Mouse (Mus musculus): ENCODE measurements around the gene Rassf1. TPM values are rescaled to one million over a fixed set of nuclear protein-coding genes. Genes with fewer than 3 reads are reported as not detected.

Gene Rassf1
- polyA plus RNA-seq, 1 experiment from 2014 or later, result 89.7 TPM

GRCm38 (mm10) chr9:107600745-107601144 is 49.4 kb downstream of the Rassf1 start:
- no peak for ATAC-seq (ENCODE audit: insufficient number of reproducible peaks, low FRiP score, low TSS enrichment, low read depth)
- no peak overlapping the region for H3K4me2 ChIP-seq
- H3K9me3 ChIP-seq, result no peaks in the 10 kb centered on the region
- no peak overlapping the region for H3K27ac ChIP-seq
- 80% methylated on average over 12 of the region's 12 CpGs for WGBS
- H3K36me3 ChIP-seq, result no peaks in the 10 kb centered on the region; the same call in none of the 2 replicates
- H3K4me1 ChIP-seq, result peaks cover 34% of the 10 kb centered on the region
- no peaks in the 10 kb centered on the region for H3K27me3 ChIP-seq
- no peak overlapping the region for H3K4me3 ChIP-seq
- H3K9ac ChIP-seq, result no peak overlapping the region

GRCm38 (mm10) chr9:107601275-107601674 is 49.9 kb downstream of the Rassf1 start:
- no peaks in the 10 kb centered on the region for H3K27me3 ChIP-seq
- no peak overlapping the region for H3K9ac ChIP-seq
- 82% methylated on average over 11 of the region's 11 CpGs for WGBS
- H3K4me2 ChIP-seq, result no peak overlapping the region
- H3K9me3 ChIP-seq, result no peaks in the 10 kb centered on the region
- no peak overlapping the region for H3K4me3 ChIP-seq
- H3K27ac ChIP-seq, result no peak overlapping the region
- no peak for ATAC-seq (ENCODE audit: insufficient number of reproducible peaks, low FRiP score, low TSS enrichment, low read depth)
- no peaks in the 10 kb centered on the region; the same call in 1 of the 2 replicates for H3K36me3 ChIP-seq
- peaks cover 40% of the 10 kb centered on the region for H3K4me1 ChIP-seq

GRCm38 (mm10) chr9:107602068-107602648 is 50.8 kb downstream of the Rassf1 start:
- WGBS, result 8% methylated on average over 10 of the region's 10 CpGs
- no peak overlapping the region for H3K4me3 ChIP-seq
- H3K27ac ChIP-seq, result 0 out of 2 replicates have a peak overlapping the region, but pooled peaks have one; percentile 43
- H3K9ac ChIP-seq, result no peak overlapping the region
- no peaks in the 10 kb centered on the region for H3K36me3 ChIP-seq
- no peak overlapping the region for H3K4me2 ChIP-seq
- H3K4me1 ChIP-seq, result peaks cover 48% of the 10 kb centered on the region
- no peaks in the 10 kb centered on the region for H3K9me3 ChIP-seq
- H3K27me3 ChIP-seq, result no peaks in the 10 kb centered on the region
- ATAC-seq (ENCODE audit: insufficient number of reproducible peaks, low FRiP score, low TSS enrichment, low read depth), result no peak

DNA sequence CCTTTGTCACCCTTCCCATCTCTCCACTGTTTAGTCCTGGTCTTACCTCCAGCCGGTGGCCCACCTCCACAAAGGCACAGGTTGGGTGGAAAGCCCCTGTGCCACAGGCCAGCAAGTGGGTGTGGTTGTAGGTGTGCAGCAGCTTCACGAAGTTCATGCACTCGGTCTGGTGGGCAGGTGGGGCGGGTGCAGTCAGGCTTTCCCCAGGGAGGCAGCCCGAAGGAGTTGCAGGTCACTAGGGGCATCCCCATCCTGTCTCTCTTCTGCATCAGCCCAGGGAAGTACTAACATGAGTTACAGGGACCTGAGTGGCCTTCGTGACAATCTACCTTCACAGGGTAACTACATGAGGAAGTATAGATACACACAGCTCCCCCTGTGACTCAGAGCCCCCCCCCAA is 51.9 kb downstream of the Rassf1 start:
- Histone ChIP-seq H3K27me3 (no peaks in the 10 kb centered on the region), H3K9me3 (no peaks in the 10 kb centered on the region), H3K4me3 (no peak overlapping the region), H3K36me3 (no peaks in the 10 kb centered on the region), H3K4me1 (peaks cover 59% of the 10 kb centered on the region), H3K9ac (no peak overlapping the region), H3K27ac (no peak overlapping the region), H3K4me2 (no peak overlapping the region)
- 76% methylated on average over 6 of the region's 6 CpGs for WGBS
- ATAC-seq (ENCODE audit: insufficient number of reproducible peaks, low FRiP score, low TSS enrichment, low read depth), result no peak

- 37% methylated on average over 23 of the region's 23 CpGs for WGBS
- Histone ChIP-seq H3K27me3 (no peaks in the 10 kb centered on the region), H3K9me3 (no peaks in the 10 kb centered on the region), H3K4me2 (peak overlapping the region; percentile 14; the same call in 1 of the 2 replicates), H3K27ac (peak overlapping the region; percentile 57), H3K4me1 (peaks cover 78% of the 10 kb centered on the region), H3K36me3 (no peaks in the 10 kb centered on the region), H3K9ac (no peak overlapping the region), H3K4me3 (no peak overlapping the region; the same call in 1 of the 2 replicates)
- no peak for ATAC-seq (ENCODE audit: insufficient number of reproducible peaks, low FRiP score, low TSS enrichment, low read depth)
Measured at GRCm38 (mm10) chr9:107605041-107605661, 53.8 kb downstream of the Rassf1 start.

GRCm38 (mm10) chr9:107606591-107606990 is 55.2 kb downstream of the Rassf1 start:
- no peak; the same call in 1 of the 2 replicates for ATAC-seq (ENCODE audit: insufficient number of reproducible peaks, low FRiP score, low TSS enrichment, low read depth)
- H3K4me1 ChIP-seq, result peaks cover 87% of the 10 kb centered on the region
- H3K27ac ChIP-seq, result peak overlapping the region; percentile 69
- H3K9me3 ChIP-seq, result no peaks in the 10 kb centered on the region
- H3K9ac ChIP-seq, result no peak overlapping the region
- peak overlapping the region; percentile 31 for H3K4me3 ChIP-seq
- no peaks in the 10 kb centered on the region for H3K27me3 ChIP-seq
- peak overlapping the region; percentile 37 for H3K4me2 ChIP-seq
- WGBS, result 7% methylated on average over 9 of the region's 9 CpGs
- H3K36me3 ChIP-seq, result no peaks in the 10 kb centered on the region

GRCm38 (mm10) chr9:107607036-107607435 is 55.7 kb downstream of the Rassf1 start:
- Histone ChIP-seq H3K4me1 (peaks cover 89% of the 10 kb centered on the region), H3K27me3 (no peaks in the 10 kb centered on the region), H3K4me3 (peak overlapping the region; percentile 31), H3K9ac (no peak overlapping the region), H3K36me3 (no peaks in the 10 kb centered on the region), H3K27ac (peak overlapping the region; percentile 69), H3K9me3 (no peaks in the 10 kb centered on the region), H3K4me2 (peak overlapping the region; percentile 37)
- no peak for ATAC-seq (ENCODE audit: insufficient number of reproducible peaks, low FRiP score, low TSS enrichment, low read depth)
- WGBS, result 80% methylated on average over 2 of the region's 2 CpGs

DNA sequence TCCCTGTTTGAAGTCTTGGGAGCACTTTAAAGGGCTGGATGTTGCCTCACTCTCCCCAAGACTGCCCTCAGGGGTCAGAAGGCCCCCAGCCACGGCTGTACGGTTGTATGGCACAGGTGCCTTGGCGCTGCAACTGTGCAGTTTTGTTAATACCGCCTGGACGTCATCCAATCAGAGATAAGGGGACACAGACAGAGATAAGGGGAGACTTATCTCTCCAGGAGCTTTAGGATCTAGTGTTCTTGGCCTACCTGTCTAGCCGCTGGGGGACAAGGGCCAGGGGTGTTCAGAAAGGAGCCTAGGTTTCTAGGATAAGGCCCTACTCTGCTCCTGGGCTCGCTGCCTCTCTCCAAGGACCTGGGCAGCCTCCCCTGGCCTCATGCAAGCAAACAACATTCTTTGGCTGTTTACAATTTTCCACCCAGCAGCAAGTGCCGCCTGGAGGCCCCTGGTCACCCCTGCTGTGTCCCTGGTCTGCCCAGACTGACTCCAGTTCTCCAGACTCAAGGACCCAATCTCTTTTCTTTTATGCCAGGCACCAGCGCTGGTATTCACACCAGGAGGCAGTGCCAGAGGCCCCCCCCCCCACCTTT is 56.4 kb downstream of the Rassf1 start:
- Histone ChIP-seq H3K4me3 (no peak overlapping the region), H3K9me3 (no peaks in the 10 kb centered on the region), H3K27me3 (no peaks in the 10 kb centered on the region), H3K36me3 (no peaks in the 10 kb centered on the region), H3K27ac (peak overlapping the region; percentile 54), H3K9ac (no peak overlapping the region), H3K4me1 (peaks cover 90% of the 10 kb centered on the region), H3K4me2 (peak overlapping the region; percentile 37; the same call in 1 of the 2 replicates)
- WGBS, result 55% methylated on average over 9 of the region's 9 CpGs
- ATAC-seq (ENCODE audit: insufficient number of reproducible peaks, low FRiP score, low TSS enrichment, low read depth), result no peak

GRCm38 (mm10) chr9:107608741-107609432 is 57.5 kb downstream of the Rassf1 start, which contains the start of gene Sema3b:
Gene Sema3b, minus strand, starts transcription at chr9:107609229.
- Histone ChIP-seq H3K27me3 (no peaks in the 10 kb centered on the region), H3K36me3 (peaks cover 4% of the 10 kb centered on the region), H3K9me3 (no peaks in the 10 kb centered on the region), H3K9ac (no peak within 1 kb of the TSS), H3K4me2 (peak within 1 kb of the TSS; percentile 37), H3K4me1 (peaks cover 88% of the 10 kb centered on the region), H3K4me3 (no peak within 1 kb of the TSS), H3K27ac (peak within 1 kb of the TSS; percentile 54)
- 0 out of 2 replicates have a peak, but pooled peaks have one; percentile 8 for ATAC-seq (ENCODE audit: insufficient number of reproducible peaks, low FRiP score, low TSS enrichment, low read depth)
- 34% methylated on average over 12 of the region's 12 CpGs for WGBS

- Histone ChIP-seq H3K9me3 (no peaks in the 10 kb centered on the region), H3K4me1 (peaks cover 83% of the 10 kb centered on the region), H3K36me3 (peaks cover 10% of the 10 kb centered on the region), H3K27ac (peak overlapping the region; percentile 54), H3K4me3 (no peak overlapping the region), H3K9ac (no peak overlapping the region), H3K27me3 (no peaks in the 10 kb centered on the region), H3K4me2 (peak overlapping the region; percentile 37; the same call in 1 of the 2 replicates)
- no peak for ATAC-seq (ENCODE audit: insufficient number of reproducible peaks, low FRiP score, low TSS enrichment, low read depth)
- WGBS, result 59% methylated on average over 4 of the region's 4 CpGs
Measured at GRCm38 (mm10) chr9:107609433-107609830, 58.1 kb downstream of the Rassf1 start.

- Histone ChIP-seq H3K4me2 (peak overlapping the region; percentile 60), H3K9ac (0 out of 2 replicates have a peak overlapping the region, but pooled peaks have one; percentile 24), H3K27me3 (no peaks in the 10 kb centered on the region), H3K27ac (peak overlapping the region; percentile 94), H3K9me3 (no peaks in the 10 kb centered on the region), H3K4me3 (no peak overlapping the region), H3K36me3 (peaks cover 32% of the 10 kb centered on the region), H3K4me1 (peaks cover 66% of the 10 kb centered on the region)
- WGBS, result 60% methylated on average over 6 of the region's 6 CpGs
- ATAC-seq (ENCODE audit: insufficient number of reproducible peaks, low FRiP score, low TSS enrichment, low read depth), result no peak
Measured at GRCm38 (mm10) chr9:107611456-107612190, 60.3 kb downstream of the Rassf1 start.
